Mouse (Mus musculus): ENCODE measurements around the gene Tmem30a.

DNA sequence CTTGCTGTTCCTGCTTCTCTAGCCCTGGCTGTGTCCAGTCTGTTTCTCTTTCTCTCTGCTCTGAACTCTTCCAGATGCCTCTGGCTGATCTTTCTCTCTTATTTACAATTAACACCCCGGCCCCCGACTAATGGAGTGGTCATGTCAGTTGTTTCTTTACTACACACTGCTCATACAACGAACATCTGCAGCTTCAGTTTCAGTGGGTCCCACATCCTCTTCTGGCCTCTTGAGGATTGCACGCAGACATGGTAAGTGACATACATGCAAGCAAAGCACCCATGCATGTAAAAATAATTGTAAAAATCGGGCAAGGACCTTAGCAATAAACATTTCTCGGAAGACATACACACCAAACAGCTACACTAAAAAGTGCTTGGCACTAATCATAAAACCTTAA lies 57.7 kb downstream of the Tmem30a start:
- no peak for TF ChIP-seq CTCF (conservative IDR thresholded peaks at IDR 0.05; ENCODE audit: low read length)
- no peak for TF ChIP-seq POU5F1 (IDR thresholded peaks at IDR 0.05; ENCODE audit: borderline replicate concordance, low read length)
